Mouse (Mus musculus) liver, embryonic 13.5 days (tissue): ENCODE results near the gene Gm7137. TPM values are rescaled to one million over a fixed set of nuclear protein-coding genes. Genes with fewer than 3 reads are reported as not detected.
"Not testable (repeated sequence)": the region's sequence is repeated elsewhere in the genome, so short reads cannot be mapped to it uniquely, and the experiment has no call there.

ENCODE experiments used
- ATAC-seq: fragments of 200-750 bp; cut with Nextera tagmentation; 2 replicates; pipeline ENCODE4 v1.8.0; 2017; ENCODE audit warnings: low read depth, mild to moderate bottlenecking, moderate number of reproducible peaks, moderate library complexity
- DNase-seq: peaks from one replicate; pipeline ENCODE4 v3.0.0; 2022
- H3K27ac ChIP-seq: fragments of 300-500 bp; sonication (generic); 2 replicates; pipeline ENCODE4 v1.5.1; 2015; ENCODE audit warnings: moderate library complexity, mild to moderate bottlenecking, inconsistent platforms
- H3K27me3 ChIP-seq: fragments of 300-500 bp; sonication (generic); 2 replicates; pipeline ENCODE4 v1.6.1; 2015; ENCODE audit warnings: mild to moderate bottlenecking, inconsistent platforms
- H3K36me3 ChIP-seq: fragments of 300-500 bp; sonication (generic); 2 replicates; pipeline ENCODE4 v1.6.1; 2015; ENCODE audit warnings: mild to moderate bottlenecking, inconsistent platforms
- H3K4me1 ChIP-seq: fragments of 300-500 bp; sonication (generic); replicated peaks from 2 replicates; pipeline ENCODE4 v1.6.1; 2015; ENCODE audit warnings: inconsistent platforms
- H3K4me2 ChIP-seq: fragments of 300-500 bp; sonication (generic); 2 replicates; pipeline ENCODE4 v1.6.1; 2015; ENCODE audit warnings: inconsistent platforms, mild to moderate bottlenecking, moderate library complexity
- H3K4me3 ChIP-seq: fragments of 300-500 bp; sonication (generic); replicated peaks from 2 replicates; pipeline ENCODE4 v1.5.1; 2015; ENCODE audit warnings: mild to moderate bottlenecking, inconsistent platforms
- H3K9ac ChIP-seq: fragments of 300-500 bp; sonication (generic); 2 replicates; pipeline ENCODE4 v1.6.1; 2015; ENCODE audit warnings: mild to moderate bottlenecking, inconsistent platforms
- H3K9me3 ChIP-seq: fragments of 300-500 bp; sonication (generic); replicated peaks from 2 replicates; pipeline ENCODE4 v1.6.1; 2016; ENCODE audit warnings: inconsistent platforms
- WGBS: fragments of 180-500 bp; shearing (Covaris S2); methylation state at CpG from one replicate; pipeline ENCODE4 v1.1.7; 2015; ENCODE audit not compliant: insufficient replicate concordance; 5-methylcytosine and 5-hydroxymethylcytosine counted together
- polyA plus RNA-seq: library from polyadenylated mRNA; unstranded; fragments of >200 nt; fragmentation: Nextera tagmentation; extraction: Ambion mirVana; gene quantifications from 2 replicates; pipeline ENCODE4 v1.2.1, GENCODE M21; 2015

Gm7137 gene
- polyA plus RNA-seq, 1 experiment from 2014 or later, result not detected

DNA sequence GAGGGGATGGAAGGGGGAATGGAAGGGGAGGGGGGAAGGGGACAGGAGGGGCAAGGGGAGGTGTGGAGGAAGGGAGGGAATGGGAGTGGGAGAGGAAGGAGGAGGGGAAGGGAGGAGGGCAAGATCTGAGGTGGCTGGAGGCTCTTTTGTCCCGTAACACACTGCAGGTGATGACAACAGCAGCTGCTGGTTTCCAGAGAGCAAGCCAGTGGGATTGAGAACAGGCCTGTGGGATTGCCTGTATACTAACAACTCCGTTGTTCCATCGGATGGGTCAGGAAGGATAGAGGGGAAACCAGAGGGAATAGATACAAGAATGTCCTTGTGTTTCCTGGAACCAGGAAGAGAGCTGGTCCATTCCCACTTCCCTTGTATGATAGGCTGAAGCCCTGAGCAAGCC is 9.7 kb upstream of the Gm7137 start:
- DNase-seq (no peak), ATAC-seq (no peak)
- Histone ChIP-seq H3K4me1 (no peaks in the 10 kb centered on the region), H3K9ac (no peak overlapping the region), H3K4me3 (no peak overlapping the region), H3K4me2 (no peak overlapping the region), H3K27me3 (no peaks in the 10 kb centered on the region), H3K27ac (no peak overlapping the region), H3K9me3 (no peaks in the 10 kb centered on the region), H3K36me3 (no peaks in the 10 kb centered on the region)
- WGBS, result 29% methylated on average over 3 of the region's 3 CpGs

DNA sequence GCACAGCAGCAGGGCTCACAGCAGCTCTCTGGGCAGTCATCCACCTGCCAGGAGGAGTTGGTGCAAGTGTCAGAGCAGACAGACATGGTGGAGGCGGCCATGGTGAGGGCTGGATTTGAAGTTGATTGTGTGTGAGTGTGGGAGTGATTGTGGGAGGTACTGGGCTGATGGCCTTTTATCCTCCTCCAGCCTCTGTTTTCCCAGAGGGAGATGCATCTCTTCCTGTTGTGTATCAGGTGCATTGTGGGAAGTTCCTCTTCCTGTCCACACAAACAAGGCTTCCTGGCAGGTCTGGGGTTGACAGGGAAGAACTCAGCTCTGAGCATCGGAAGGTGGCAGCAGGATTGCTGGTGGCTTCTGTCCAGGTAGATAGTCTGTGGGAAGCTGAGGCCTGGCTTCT is 7.0 kb upstream of the Gm7137 start, which contains the start of gene Gm9639:
Gene Gm9639 (minus strand): TSS at position 101 of the 400 bp plus-strand sequence.
- Histone ChIP-seq H3K9ac (no peak within 1 kb of the TSS), H3K36me3 (no peaks in the 10 kb centered on the region), H3K4me2 (no peak within 1 kb of the TSS), H3K9me3 (no peaks in the 10 kb centered on the region), H3K4me1 (no peaks in the 10 kb centered on the region), H3K27ac (no peak within 1 kb of the TSS), H3K4me3 (no peak within 1 kb of the TSS), H3K27me3 (no peaks in the 10 kb centered on the region)
- WGBS, result 54% methylated on average over 2 of the region's 2 CpGs
- DNase-seq (no peak), ATAC-seq (no peak)

- 55% methylated on average over 2 of the region's 2 CpGs for WGBS
- Histone ChIP-seq H3K4me1 (no peaks in the 10 kb centered on the region), H3K4me3 (no peak overlapping the region), H3K36me3 (no peaks in the 10 kb centered on the region), H3K9me3 (no peaks in the 10 kb centered on the region), H3K27ac (no peak overlapping the region), H3K4me2 (no peak overlapping the region), H3K9ac (no peak overlapping the region), H3K27me3 (no peaks in the 10 kb centered on the region)
- ATAC-seq, result no peak
- no peak for DNase-seq
Measured at GRCm38 (mm10) chr10:77788621-77789020, 621 bp upstream of the Gm7137 start.

GRCm38 (mm10) chr10:77783396-77783795 is 4.6 kb downstream of the Gm7137 start:
- H3K4me3 ChIP-seq, H3K36me3 ChIP-seq, H3K4me2 ChIP-seq, ATAC-seq, H3K9ac ChIP-seq, H3K4me1 ChIP-seq, DNase-seq, H3K27ac ChIP-seq, H3K27me3 ChIP-seq, H3K9me3 ChIP-seq: not testable (repeated sequence)
- 53% methylated on average over 3 of the region's 3 CpGs for WGBS

DNA sequence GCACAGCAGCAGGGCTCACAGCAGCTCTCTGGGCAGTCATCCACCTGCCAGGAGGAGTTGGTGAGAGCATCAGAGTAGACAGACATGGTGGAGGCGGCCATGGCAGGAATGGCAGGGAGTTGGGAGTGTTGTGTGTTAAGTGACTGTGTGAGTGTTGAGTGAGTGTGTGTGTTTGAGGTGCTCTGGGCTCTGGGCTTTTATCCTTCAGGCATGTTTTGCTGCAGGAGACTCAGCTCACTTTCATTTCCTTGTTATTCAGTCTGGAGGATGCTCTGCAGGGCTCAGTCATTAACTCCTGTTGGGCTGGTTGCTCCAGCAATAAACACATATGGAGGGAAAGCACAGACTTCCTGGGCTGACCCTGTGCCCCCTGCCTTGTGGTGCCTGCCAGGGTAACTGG is 5.6 kb downstream of the Gm7137 start, which contains the start of gene Gm3250:
Gene Gm3250 (minus strand): TSS at position 101 of the 400 bp plus-strand sequence.
- H3K36me3 ChIP-seq, H3K27me3 ChIP-seq, DNase-seq, H3K9ac ChIP-seq, H3K9me3 ChIP-seq, H3K27ac ChIP-seq, H3K4me3 ChIP-seq, H3K4me2 ChIP-seq, H3K4me1 ChIP-seq, ATAC-seq: not testable (repeated sequence)
- 31% methylated on average over 1 of the region's 1 CpGs for WGBS

- ATAC-seq, result not testable (repeated sequence)
- 36% methylated on average over 1 of the region's 1 CpGs for WGBS
Measured at GRCm38 (mm10) chr10:77776844-77777243, 11.2 kb downstream of the Gm7137 start, which contains the start of gene Gm7138. TSS of gene Gm7138 (minus strand) at chr10:77776944.

DNA sequence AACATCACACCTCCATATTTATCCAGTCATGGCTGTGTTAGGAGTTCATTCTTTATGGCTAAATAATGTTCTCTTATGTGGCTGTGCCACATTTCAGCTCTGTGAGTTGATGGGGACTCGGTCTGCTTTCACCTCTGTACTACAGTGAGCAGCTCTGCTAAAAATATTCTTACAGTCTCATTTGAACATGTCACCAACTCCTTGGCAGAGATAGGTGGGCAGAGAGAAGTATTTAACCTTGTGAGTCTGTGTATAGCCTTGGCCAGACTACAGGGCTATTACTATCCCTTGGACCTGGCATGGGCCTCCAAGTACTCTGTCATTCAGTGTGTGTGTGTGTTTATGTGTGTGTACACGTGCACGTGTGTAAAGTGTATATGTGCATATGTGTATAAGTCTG is 15.9 kb downstream of the Gm7137 start:
- not testable (repeated sequence) for H3K36me3 ChIP-seq, H3K27ac ChIP-seq, H3K4me2 ChIP-seq, H3K9ac ChIP-seq, H3K4me3 ChIP-seq, H3K9me3 ChIP-seq, H3K27me3 ChIP-seq, ATAC-seq, DNase-seq, H3K4me1 ChIP-seq
- WGBS, result 47% methylated on average over 1 of the region's 3 CpGs

More at GRCm38 (mm10) chr10:77776844-77777243, 11.2 kb downstream of the Gm7137 start, which contains the start of gene Gm7138:
- not testable (repeated sequence) for H3K4me3 ChIP-seq, DNase-seq, H3K27ac ChIP-seq, H3K4me1 ChIP-seq, H3K36me3 ChIP-seq, H3K9ac ChIP-seq, H3K4me2 ChIP-seq, H3K27me3 ChIP-seq, H3K9me3 ChIP-seq

DNA sequence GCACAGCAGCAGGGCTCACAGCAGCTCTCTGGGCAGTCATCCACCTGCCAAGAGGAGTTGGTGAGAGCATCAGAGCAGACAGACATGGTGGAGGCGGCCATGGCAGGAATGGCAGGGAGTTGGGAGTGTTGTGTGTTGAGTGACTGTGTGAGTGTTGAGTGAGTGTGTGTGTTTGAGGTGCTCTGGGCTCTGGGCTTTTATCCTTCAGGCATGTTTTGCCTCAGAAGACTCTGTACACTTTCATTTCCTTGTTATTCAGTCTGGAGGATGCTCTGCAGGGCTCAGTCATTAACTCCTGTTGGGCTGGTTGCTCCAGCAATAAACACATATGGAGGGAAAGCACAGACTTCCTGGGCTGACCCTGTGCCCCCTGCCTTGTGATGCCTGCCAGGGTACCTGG is 16.8 kb downstream of the Gm7137 start, which contains the start of gene Gm3238:
Gene Gm3238 (minus strand): TSS at position 101 of the 400 bp plus-strand sequence.
- not testable (repeated sequence) for H3K9me3 ChIP-seq, ATAC-seq
- 18% methylated on average over 1 of the region's 1 CpGs for WGBS

DNA sequence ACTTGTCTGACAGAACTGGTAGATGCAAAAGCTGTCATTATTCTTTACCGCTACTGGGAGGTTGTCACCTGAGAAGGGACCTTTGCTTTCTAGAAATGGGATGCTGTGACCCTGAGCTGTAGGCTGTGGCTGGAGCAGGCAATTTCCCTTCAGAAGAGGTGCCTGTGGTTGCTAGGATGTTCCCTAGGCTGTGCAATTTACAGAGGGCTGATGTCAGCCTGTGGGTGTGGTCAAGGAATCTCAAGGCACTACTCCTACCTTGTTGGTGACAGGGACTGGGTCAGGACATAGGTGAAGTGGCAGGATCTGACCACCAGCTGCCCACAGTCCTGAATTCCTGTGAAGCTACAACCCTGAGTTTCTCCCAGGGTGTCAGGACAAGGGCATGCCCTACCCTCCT is 18.3 kb downstream of the Gm7137 start:
- DNase-seq, result no peak
- H3K4me3 ChIP-seq, result no peak overlapping the region
- no peaks in the 10 kb centered on the region for H3K27me3 ChIP-seq
- no peaks in the 10 kb centered on the region for H3K9me3 ChIP-seq
- H3K27ac ChIP-seq, result no peak overlapping the region
- H3K36me3 ChIP-seq, result no peaks in the 10 kb centered on the region
- no peak overlapping the region for H3K4me2 ChIP-seq
- ATAC-seq, result no peak
- H3K9ac ChIP-seq, result no peak overlapping the region
- WGBS, result 56% methylated on average over 1 of the region's 1 CpGs
- no peaks in the 10 kb centered on the region for H3K4me1 ChIP-seq

More for the DNA sequence above, 16.8 kb downstream of the Gm7137 start, which contains the start of gene Gm3238:
- not testable (repeated sequence) for H3K27ac ChIP-seq, H3K4me2 ChIP-seq, DNase-seq, H3K27me3 ChIP-seq, H3K4me1 ChIP-seq, H3K9ac ChIP-seq, H3K36me3 ChIP-seq, H3K4me3 ChIP-seq

DNA sequence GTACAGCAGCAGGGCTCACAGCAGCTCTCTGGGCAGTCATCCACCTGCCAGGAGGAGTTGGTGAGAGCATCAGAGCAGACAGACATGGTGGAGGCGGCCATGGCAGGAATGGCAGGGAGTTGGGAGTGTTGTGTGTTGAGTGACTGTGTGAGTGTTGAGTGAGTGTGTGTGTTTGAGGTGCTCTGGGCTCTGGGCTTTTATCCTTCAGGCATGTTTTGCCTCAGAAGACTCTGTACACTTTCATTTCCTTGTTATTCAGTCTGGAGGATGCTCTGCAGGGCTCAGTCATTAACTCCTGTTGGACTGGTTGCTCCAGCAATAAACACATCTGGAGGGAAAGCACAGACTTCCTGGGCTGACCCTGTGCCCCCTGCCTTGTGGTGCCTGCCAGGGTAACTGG is 28.4 kb downstream of the Gm7137 start, which contains the start of gene Gm3233:
Gene Gm3233 (minus strand): TSS at position 101 of the 400 bp plus-strand sequence.
- H3K27ac ChIP-seq, H3K27me3 ChIP-seq, DNase-seq, H3K36me3 ChIP-seq, ATAC-seq, H3K4me1 ChIP-seq, H3K9ac ChIP-seq, H3K4me3 ChIP-seq, H3K4me2 ChIP-seq, H3K9me3 ChIP-seq: not testable (repeated sequence)
- 50% methylated on average over 1 of the region's 1 CpGs for WGBS

DNA sequence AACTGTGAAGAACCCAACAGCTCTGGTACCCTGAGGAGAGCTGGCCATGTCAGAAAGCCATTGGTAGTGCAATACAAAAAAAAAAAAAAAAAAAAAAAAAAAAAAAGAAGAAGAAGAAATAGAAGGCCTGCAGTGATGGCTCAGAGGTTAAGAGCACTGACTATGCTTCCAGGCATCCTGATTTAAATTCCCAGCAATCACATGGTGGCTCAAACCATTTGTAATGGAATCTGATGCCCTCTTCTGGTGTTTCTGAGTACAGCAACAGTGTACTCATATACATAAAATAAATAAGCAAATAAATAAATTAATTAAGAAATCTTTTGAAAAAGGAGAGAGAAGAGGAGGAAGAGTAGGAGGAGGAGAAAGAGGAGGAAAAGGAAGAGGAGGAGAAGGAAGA is 34.6 kb downstream of the Gm7137 start:
- no peak overlapping the region for H3K4me2 ChIP-seq
- no peak for ATAC-seq
- no peak overlapping the region for H3K27ac ChIP-seq
- no peak overlapping the region for H3K9ac ChIP-seq
- DNase-seq, result no peak
- no peaks in the 10 kb centered on the region for H3K4me1 ChIP-seq
- H3K4me3 ChIP-seq, result no peak overlapping the region
- no peaks in the 10 kb centered on the region for H3K27me3 ChIP-seq
- no peaks in the 10 kb centered on the region for H3K9me3 ChIP-seq
- H3K36me3 ChIP-seq, result no peaks in the 10 kb centered on the region

GRCm38 (mm10) chr10:77752312-77752711 is 35.7 kb downstream of the Gm7137 start:
- WGBS, result 39% methylated on average over 3 of the region's 3 CpGs
- H3K4me3 ChIP-seq, ATAC-seq, H3K9ac ChIP-seq, H3K27ac ChIP-seq, DNase-seq, H3K9me3 ChIP-seq, H3K36me3 ChIP-seq, H3K4me1 ChIP-seq, H3K4me2 ChIP-seq, H3K27me3 ChIP-seq: not testable (repeated sequence)
